In genomic region chr17:46104487-46104886, GRCm38 (mm10) we compare ENCODE assay signal across 8 mouse cellular contexts. TPM values are rescaled to one million over a fixed set of nuclear protein-coding genes. Genes with fewer than 3 reads are reported as not detected.
DNase-seq lines count a peak whose midpoint lies in the region; ATAC-seq and TF ChIP-seq lines count a peak whose summit lies in the region.

No protein-coding gene starts in this region.

- TF ChIP-seq CTCF in midbrain, postnatal 0 days (IDR thresholded peaks at IDR 0.05) = peak; percentile 5; the same call in 1 of the 2 replicates

- H3K4me1 ChIP-seq in midbrain, postnatal 0 days (ENCODE audit: insufficient read depth, low read length) = no peaks in the 10 kb centered on the region
- no peaks in the 10 kb centered on the region for H3K4me1 ChIP-seq in midbrain, embryonic 11.5 days (ENCODE audit: control insufficient read depth, insufficient read depth, low read length)
- peaks cover 29% of the 10 kb centered on the region for H3K4me1 ChIP-seq in kidney, embryonic 15.5 days
- no peaks in the 10 kb centered on the region for H3K4me1 ChIP-seq in forebrain, embryonic 15.5 days

- no peak overlapping the region for H3K4me2 ChIP-seq in midbrain, postnatal 0 days (ENCODE audit: low read depth, low read length, poor library complexity, severe bottlenecking)
- H3K4me2 ChIP-seq in midbrain, embryonic 11.5 days = no peak overlapping the region
- H3K4me2 ChIP-seq in kidney, embryonic 15.5 days = peak overlapping the region; percentile 39
- no peak overlapping the region for H3K4me2 ChIP-seq in forebrain, embryonic 15.5 days (replicated peaks)

- no peak overlapping the region for H3K9ac ChIP-seq in midbrain, postnatal 0 days (replicated peaks; ENCODE audit: low read length, poor library complexity, severe bottlenecking)
- no peak overlapping the region for H3K9ac ChIP-seq in midbrain, embryonic 11.5 days (ENCODE audit: low read length)
- H3K9ac ChIP-seq in kidney, embryonic 15.5 days = 0 out of 2 replicates have a peak overlapping the region, but pooled peaks have one; percentile 9
- H3K9ac ChIP-seq in forebrain, embryonic 15.5 days (replicated peaks) = no peak overlapping the region

- DNase-seq in midbrain, postnatal 0 days (ENCODE audit: low spot score) = peak; percentile 60
- no peak for DNase-seq in midbrain, embryonic 11.5 days (ENCODE audit: low spot score, missing footprints)
- DNase-seq in heart, adult 11 months = peak; percentile 99
- no peak for DNase-seq in spleen, postnatal 10 days (ENCODE audit: low spot score in 2 of 2)
- DNase-seq in right cerebral cortex, postnatal 4 days = no peak

- 53% methylated on average over 12 of the region's 12 CpGs for WGBS in midbrain, postnatal 0 days
- 62% methylated on average over 12 of the region's 12 CpGs for WGBS in midbrain, embryonic 11.5 days
- WGBS in kidney, embryonic 15.5 days = 6% methylated on average over 12 of the region's 12 CpGs
- 56% methylated on average over 12 of the region's 12 CpGs for WGBS in forebrain, embryonic 15.5 days

- H3K27me3 ChIP-seq in midbrain, postnatal 0 days (ENCODE audit: insufficient read depth, low read length) = 0 out of 2 replicates have a peak, but pooled peaks cover 3% of the 10 kb centered on the region
- H3K27me3 ChIP-seq in midbrain, embryonic 11.5 days (ENCODE audit: control insufficient read depth, insufficient read depth, low read length) = no peaks in the 10 kb centered on the region
- no peaks in the 10 kb centered on the region for H3K27me3 ChIP-seq in kidney, embryonic 15.5 days
- H3K27me3 ChIP-seq in forebrain, embryonic 15.5 days = peaks cover 15% of the 10 kb centered on the region; the same call in 1 of the 2 replicates

- H3K9me3 ChIP-seq in midbrain, postnatal 0 days (ENCODE audit: low read length) = no peaks in the 10 kb centered on the region
- no peaks in the 10 kb centered on the region for H3K9me3 ChIP-seq in midbrain, embryonic 11.5 days (ENCODE audit: control insufficient read depth, low read length)
- no peaks in the 10 kb centered on the region for H3K9me3 ChIP-seq in kidney, embryonic 15.5 days (replicated peaks)
- no peaks in the 10 kb centered on the region for H3K9me3 ChIP-seq in forebrain, embryonic 15.5 days

- H3K4me3 ChIP-seq in midbrain, postnatal 0 days (ENCODE audit: low read depth, low read length) = no peak overlapping the region
- H3K4me3 ChIP-seq in midbrain, embryonic 11.5 days (ENCODE audit: low read depth, low read length) = no peak overlapping the region
- H3K4me3 ChIP-seq in kidney, embryonic 15.5 days (replicated peaks) = no peak overlapping the region
- H3K4me3 ChIP-seq in forebrain, embryonic 15.5 days = no peak overlapping the region

- no peak overlapping the region for H3K27ac ChIP-seq in midbrain, postnatal 0 days (ENCODE audit: low read depth, low read length)
- H3K27ac ChIP-seq in midbrain, embryonic 11.5 days (ENCODE audit: low read depth, low read length) = no peak overlapping the region
- peak overlapping the region; percentile 89 for H3K27ac ChIP-seq in kidney, embryonic 15.5 days
- no peak overlapping the region for H3K27ac ChIP-seq in forebrain, embryonic 15.5 days (replicated peaks)

- H3K36me3 ChIP-seq in midbrain, postnatal 0 days (ENCODE audit: insufficient read depth, low read length) = no peaks in the 10 kb centered on the region
- H3K36me3 ChIP-seq in midbrain, embryonic 11.5 days (ENCODE audit: control insufficient read depth, insufficient read depth, low read length) = no peaks in the 10 kb centered on the region
- H3K36me3 ChIP-seq in kidney, embryonic 15.5 days = no peaks in the 10 kb centered on the region
- no peaks in the 10 kb centered on the region for H3K36me3 ChIP-seq in forebrain, embryonic 15.5 days

- ATAC-seq in midbrain, postnatal 0 days (ENCODE audit: low FRiP score) = 0 out of 2 replicates have a peak, but pooled peaks have one; percentile 27
- ATAC-seq in midbrain, embryonic 11.5 days (ENCODE audit: low FRiP score) = no peak
- ATAC-seq in kidney, embryonic 15.5 days (replicated peaks; ENCODE audit: low FRiP score) = peak; percentile 95
- peak; percentile 60 for ATAC-seq in megakaryocyte, adult 5-6 weeks (ENCODE audit: poor library complexity, severe bottlenecking)
- ATAC-seq in forebrain, embryonic 15.5 days (replicated peaks) = no peak

RNA-seq across cellular contexts. Expression of gene Mrps18a, which starts 6.3 kb away (rescaled TPM):
- total RNA-seq in midbrain, postnatal 0 days (2014; rRNA removed) = 63.7 and 84.4 TPM in 2 replicates
- polyA plus RNA-seq in midbrain, postnatal 0 days (2015; fragmentation: Nextera tagmentation; extraction: Ambion mirVana) = 173 and 175 TPM in 2 replicates
- 119 and 132 TPM in 2 replicates for polyA plus RNA-seq in midbrain, embryonic 11.5 days (2014; fragmentation: Nextera tagmentation; extraction: Ambion mirVana)
- 154 and 155 TPM in 2 replicates for polyA plus RNA-seq in kidney, embryonic 15.5 days (2015; fragmentation: Nextera tagmentation; extraction: Ambion mirVana)
- total RNA-seq in megakaryocyte, adult 5-6 weeks (2015) = 35.5 and 46.1 TPM in 2 replicates
- 28.7 and 39.4 TPM in 2 replicates for total RNA-seq in megakaryocyte, adult 5-6 weeks (2017)
- 129 and 134 TPM in 2 replicates for polyA plus RNA-seq in forebrain, embryonic 15.5 days (2015; fragmentation: Nextera tagmentation; extraction: Ambion mirVana)

RNA-seq across cellular contexts. Expression of gene Rsph9, which starts 39.5 kb away (rescaled TPM):
- total RNA-seq in midbrain, postnatal 0 days (2014; rRNA removed) = 55.6 and 68.4 TPM in 2 replicates
- polyA plus RNA-seq in midbrain, postnatal 0 days (2015; fragmentation: Nextera tagmentation; extraction: Ambion mirVana) = 103 and 104 TPM in 2 replicates
- polyA plus RNA-seq in midbrain, embryonic 11.5 days (2014; fragmentation: Nextera tagmentation; extraction: Ambion mirVana) = 17.5 and 18.5 TPM in 2 replicates
- polyA plus RNA-seq in kidney, embryonic 15.5 days (2015; fragmentation: Nextera tagmentation; extraction: Ambion mirVana) = 11.7 and 12.1 TPM in 2 replicates
- not detected in 2 replicates for total RNA-seq in megakaryocyte, adult 5-6 weeks (2015)
- not detected in 2 replicates for total RNA-seq in megakaryocyte, adult 5-6 weeks (2017)
- 37.2 and 45.7 TPM in 2 replicates for polyA plus RNA-seq in forebrain, embryonic 15.5 days (2015; fragmentation: Nextera tagmentation; extraction: Ambion mirVana)

RNA-seq across cellular contexts. Expression of gene Mad2l1bp, which starts 48.9 kb away (rescaled TPM):
- total RNA-seq in midbrain, postnatal 0 days (2014; rRNA removed) = 8.9 and 13.3 TPM in 2 replicates
- 16.7 and 18.2 TPM in 2 replicates for polyA plus RNA-seq in midbrain, postnatal 0 days (2015; fragmentation: Nextera tagmentation; extraction: Ambion mirVana)
- 32.8 and 33.3 TPM in 2 replicates for polyA plus RNA-seq in midbrain, embryonic 11.5 days (2014; fragmentation: Nextera tagmentation; extraction: Ambion mirVana)
- polyA plus RNA-seq in kidney, embryonic 15.5 days (2015; fragmentation: Nextera tagmentation; extraction: Ambion mirVana) = 37.5 and 39.2 TPM in 2 replicates
- total RNA-seq in megakaryocyte, adult 5-6 weeks (2015) = 20.5 and 20.6 TPM in 2 replicates
- 9.5 and 9.9 TPM in 2 replicates for total RNA-seq in megakaryocyte, adult 5-6 weeks (2017)
- 27.0 and 28.9 TPM in 2 replicates for polyA plus RNA-seq in forebrain, embryonic 15.5 days (2015; fragmentation: Nextera tagmentation; extraction: Ambion mirVana)

RNA-seq across cellular contexts. Expression of gene Gtpbp2, which starts 56.3 kb away (rescaled TPM):
- total RNA-seq in midbrain, postnatal 0 days (2014; rRNA removed) = 72.3 and 82.2 TPM in 2 replicates
- 25.9 TPM in 2 replicates for polyA plus RNA-seq in midbrain, postnatal 0 days (2015; fragmentation: Nextera tagmentation; extraction: Ambion mirVana)
- polyA plus RNA-seq in midbrain, embryonic 11.5 days (2014; fragmentation: Nextera tagmentation; extraction: Ambion mirVana) = 16.8 and 19.2 TPM in 2 replicates
- 36.8 and 44.4 TPM in 2 replicates for polyA plus RNA-seq in kidney, embryonic 15.5 days (2015; fragmentation: Nextera tagmentation; extraction: Ambion mirVana)
- 29.3 and 30.2 TPM in 2 replicates for total RNA-seq in megakaryocyte, adult 5-6 weeks (2015)
- 47.9 and 49.6 TPM in 2 replicates for total RNA-seq in megakaryocyte, adult 5-6 weeks (2017)
- polyA plus RNA-seq in forebrain, embryonic 15.5 days (2015; fragmentation: Nextera tagmentation; extraction: Ambion mirVana) = 41.4 and 45.4 TPM in 2 replicates

Comparison
In these comparisons a context has a peak if more than half of its experiments do, and no peak if none do; other contexts are left out.
1. ATAC-seq: peak in midbrain, postnatal 0 days (single experiment), kidney, embryonic 15.5 days (single experiment) and megakaryocyte, adult 5-6 weeks (single experiment); none in midbrain, embryonic 11.5 days (single experiment) and forebrain, embryonic 15.5 days (single experiment).
2. DNase-seq: peak in midbrain, postnatal 0 days (single experiment) and heart, adult 11 months (single experiment); none in midbrain, embryonic 11.5 days (single experiment), spleen, postnatal 10 days (0 of 2) and right cerebral cortex, postnatal 4 days (single experiment).